9 mouse cellular contexts compared by ENCODE assay signal in genomic region chr13:23448758-23449157, GRCm38 (mm10). TPM values are rescaled to one million over a fixed set of nuclear protein-coding genes. Genes with fewer than 3 reads are reported as not detected.
DNase-seq lines count a peak whose midpoint lies in the region; ATAC-seq and TF ChIP-seq lines count a peak whose summit lies in the region.
"Had no signal": no experiment of that assay in that cellular context is flagged by ENCODE, and none has a peak within 500 bp of the region (broad histone marks: within the 10 kb centered on the region; RNA-seq: fewer than 3 reads in every experiment).

No protein-coding gene starts in this region.

- DNase-seq in heart, adult 11 months: peak; percentile 80
- no peak for DNase-seq in heart, adult 9 months (ENCODE audit: low spot score in 2 of 2)
- DNase-seq in heart, postnatal 0 days (ENCODE audit: low spot score): no peak
- no peak for DNase-seq in thymus, postnatal 14 days
- DNase-seq in kidney, adult 9 months: no peak
- no peak for DNase-seq in yolk sac, embryonic 10.5 days (ENCODE audit: low spot score)

- no peak for ATAC-seq in heart, postnatal 0 days (ENCODE audit: insufficient read depth, low read depth)
- ATAC-seq in liver, embryonic 15.5 days (ENCODE audit: insufficient read depth): no peak

- no peaks in the 10 kb centered on the region for H3K27me3 ChIP-seq in E14TG2a.4 (ENCODE audit: insufficient read depth, low read length)
- no peaks in the 10 kb centered on the region for H3K27me3 ChIP-seq in heart, postnatal 0 days (ENCODE audit: control insufficient read depth, insufficient read depth, low read length)
- H3K27me3 ChIP-seq in liver, embryonic 15.5 days: no peaks in the 10 kb centered on the region

- no peaks in the 10 kb centered on the region for H3K9me3 ChIP-seq in E14TG2a.4 (ENCODE audit: low read length)
- no peaks in the 10 kb centered on the region for H3K9me3 ChIP-seq in heart, postnatal 0 days (replicated peaks; ENCODE audit: control insufficient read depth, low read length)
- no peaks in the 10 kb centered on the region for H3K9me3 ChIP-seq in liver, embryonic 15.5 days (replicated peaks)

- H3K36me3 ChIP-seq in E14TG2a.4 (ENCODE audit: insufficient read depth, low read length): no peaks in the 10 kb centered on the region
- no peaks in the 10 kb centered on the region for H3K36me3 ChIP-seq in heart, postnatal 0 days (replicated peaks; ENCODE audit: control insufficient read depth, insufficient read depth, low read length)
- no peaks in the 10 kb centered on the region for H3K36me3 ChIP-seq in liver, embryonic 15.5 days (replicated peaks)

- H3K4me3 ChIP-seq in E14TG2a.4 (replicated peaks; ENCODE audit: low read length): peak overlapping the region; percentile 82
- H3K4me3 ChIP-seq in heart, postnatal 0 days (ENCODE audit: low read depth, low read length): peak overlapping the region; percentile 59; the same call in 1 of the 2 replicates
- H3K4me3 ChIP-seq in liver, embryonic 15.5 days (replicated peaks): peak overlapping the region; percentile 65

- H3K27ac ChIP-seq in heart, postnatal 0 days (ENCODE audit: low read depth): no peak overlapping the region; the same call in 1 of the 2 replicates
- peak overlapping the region; percentile 83 for H3K27ac ChIP-seq in liver, embryonic 15.5 days (replicated peaks)

- no peak for TF ChIP-seq EP300 in heart, postnatal 0 days (IDR thresholded peaks at IDR 0.05; ENCODE audit: low read depth)

- TF ChIP-seq CTCF in E14TG2a.4 (conservative IDR thresholded peaks at IDR 0.05; ENCODE audit: low read length): no peak
- TF ChIP-seq CTCF in heart, postnatal 0 days (IDR thresholded peaks at IDR 0.05; ENCODE audit: low read depth): no peak

- H3K4me2 ChIP-seq in heart, postnatal 0 days (ENCODE audit: low read depth, low read length): peak overlapping the region; percentile 86
- H3K4me2 ChIP-seq in liver, embryonic 15.5 days: peak overlapping the region; percentile 78

- H3K9ac ChIP-seq in heart, postnatal 0 days (replicated peaks; ENCODE audit: low read depth, low read length): no peak overlapping the region
- H3K9ac ChIP-seq in liver, embryonic 15.5 days: peak overlapping the region; percentile 70

- WGBS in heart, postnatal 0 days: 64% methylated on average over 3 of the region's 3 CpGs
- WGBS in liver, embryonic 15.5 days (ENCODE audit: insufficient replicate concordance): 23% methylated on average over 3 of the region's 3 CpGs

- H3K4me1 ChIP-seq in E14TG2a.4 (replicated peaks; ENCODE audit: low read depth, low read length): peaks cover 34% of the 10 kb centered on the region
- no peaks in the 10 kb centered on the region for H3K4me1 ChIP-seq in heart, postnatal 0 days (ENCODE audit: control insufficient read depth, insufficient read depth)
- peaks cover 39% of the 10 kb centered on the region for H3K4me1 ChIP-seq in liver, embryonic 15.5 days (replicated peaks)

RNA-seq across cellular contexts. Expression of gene Btn1a1, which starts 16.9 kb away (rescaled TPM):
- 0.27 TPM in 1 of 2 replicates, not detected in the other for total RNA-seq in heart, postnatal 0 days (2014; rRNA removed; ENCODE audit: low replicate concordance)
- polyA plus RNA-seq in heart, postnatal 0 days (2015; fragmentation: Nextera tagmentation; extraction: Ambion mirVana): 0.14 and 0.18 TPM in 2 replicates
- polyA plus RNA-seq in liver, embryonic 15.5 days (2015; fragmentation: Nextera tagmentation; extraction: Ambion mirVana): 1.6 and 2.1 TPM in 2 replicates
- total RNA-seq: adrenal gland, adult 2 months had no signal
- polyA plus RNA-seq: adrenal gland, adult 2 months had no signal

RNA-seq across cellular contexts. Expression of gene Abt1, which starts 25.1 kb away (rescaled TPM):
- 6.7 and 7.4 TPM in 2 replicates for total RNA-seq in heart, postnatal 0 days (2014; rRNA removed; ENCODE audit: low replicate concordance)
- 6.8 and 7.2 TPM in 2 replicates for polyA plus RNA-seq in heart, postnatal 0 days (2015; fragmentation: Nextera tagmentation; extraction: Ambion mirVana)
- polyA plus RNA-seq in liver, embryonic 15.5 days (2015; fragmentation: Nextera tagmentation; extraction: Ambion mirVana): 5.1 and 5.2 TPM in 2 replicates

RNA-seq across cellular contexts. Expression of gene Btn2a2, which starts 39.9 kb away (rescaled TPM):
- total RNA-seq in heart, postnatal 0 days (2014; rRNA removed; ENCODE audit: low replicate concordance): not detected in 2 replicates
- polyA plus RNA-seq in heart, postnatal 0 days (2015; fragmentation: Nextera tagmentation; extraction: Ambion mirVana): 0.04 and 0.15 TPM in 2 replicates
- polyA plus RNA-seq in liver, embryonic 15.5 days (2015; fragmentation: Nextera tagmentation; extraction: Ambion mirVana): not detected in 2 replicates
- total RNA-seq: adrenal gland, adult 2 months had no signal
- polyA plus RNA-seq: adrenal gland, adult 2 months had no signal
